Mouse (Mus musculus) MEL (cell line): Measurements from ENCODE around the gene Dhrs7b. TPM values are rescaled to one million over a fixed set of nuclear protein-coding genes. Genes with fewer than 3 reads are reported as not detected.

ENCODE experiments used
- DNase-seq: peaks from one replicate; pipeline ENCODE4 v3.0.0; 2011; ENCODE audit warnings: low read depth, low spot score
- H3K27ac ChIP-seq: 2 replicates; pipeline ENCODE4 v1.5.1; 2012; ENCODE audit warnings: low read depth, mild to moderate bottlenecking, control low read depth, low read length, moderate library complexity; ENCODE audit not compliant: control insufficient read depth
- H3K27me3 ChIP-seq, 2 experiments: fragments of 150-350 bp in 1 of 2; sonication (generic) in 1 of 2; 2 replicates each; pipeline ENCODE4 v1.6.1; 2012; ENCODE audit warnings: low read length in 2 of 2, mild to moderate bottlenecking in 2 of 2, improper control_type of control experiment in 1 of 2, moderate library complexity in 1 of 2; ENCODE audit not compliant: insufficient read depth in 2 of 2, control insufficient read depth in 1 of 2
- H3K36me3 ChIP-seq, 2 experiments: 2 replicates each; pipeline ENCODE4 v1.6.1; 2012 to 2014; ENCODE audit warnings: low read length in 2 of 2, improper control_type of control experiment in 1 of 2, inconsistent platforms in 1 of 2, mild to moderate bottlenecking in 1 of 2; ENCODE audit not compliant: insufficient read depth in 2 of 2, control insufficient read depth in 1 of 2
- H3K4me1 ChIP-seq, 2 experiments: fragments of 150-350 bp in 1 of 2; sonication (generic) in 1 of 2; 2 replicates each; pipeline ENCODE4 v1.6.1; 2012; ENCODE audit warnings: low read length in 2 of 2, improper control_type of control experiment in 1 of 2, mild to moderate bottlenecking in 1 of 2; ENCODE audit not compliant: insufficient read depth in 2 of 2, control insufficient read depth in 1 of 2
- H3K4me3 ChIP-seq, 2 experiments: fragments of 150-350 bp in 1 of 2; sonication (generic) in 1 of 2; 2 replicates each; pipeline ENCODE4 v1.5.1; 2012; ENCODE audit warnings: low read depth in 2 of 2, low read length in 2 of 2, mild to moderate bottlenecking in 2 of 2, moderate library complexity in 2 of 2, control low read depth in 1 of 2, improper control_type of control experiment in 1 of 2; ENCODE audit not compliant: control insufficient read depth in 1 of 2, insufficient read depth in 1 of 2
- H3K79me2 ChIP-seq: 2 replicates; pipeline ENCODE4 v1.6.1; 2012; ENCODE audit warnings: mild to moderate bottlenecking, low read length, moderate library complexity; ENCODE audit not compliant: control insufficient read depth, poor library complexity, insufficient read depth
- H3K9ac ChIP-seq: 2 replicates; pipeline ENCODE4 v1.6.1; 2012; ENCODE audit warnings: low read depth, mild to moderate bottlenecking, control low read depth, low read length, moderate library complexity; ENCODE audit not compliant: control insufficient read depth, poor library complexity, severe bottlenecking
- H3K9me3 ChIP-seq: fragments of 150-350 bp; sonication (generic); replicated peaks from 2 replicates; pipeline ENCODE4 v1.6.1; 2012; ENCODE audit warnings: mild to moderate bottlenecking, low read length, improper control_type of control experiment, moderate library complexity; ENCODE audit not compliant: insufficient read depth
- CHD1 ChIP-seq: IDR thresholded peaks from 2 replicates; pipeline ENCODE4 v1.6.1; 2012; ENCODE audit warnings: low read depth, mild to moderate bottlenecking, inconsistent platforms, low read length, improper control_type of control experiment
- CHD2 ChIP-seq: IDR thresholded peaks from 2 replicates; pipeline ENCODE4 v1.6.1; 2011; ENCODE audit warnings: low read length, improper control_type of control experiment
- EP300 ChIP-seq, 2 experiments: IDR thresholded peaks; 2 replicates each; pipeline ENCODE4 v1.6.1; 2011; ENCODE audit warnings: improper control_type of control experiment in 2 of 2, low read length in 2 of 2, low read depth in 1 of 2, mild to moderate bottlenecking in 1 of 2
- ETS1 ChIP-seq: IDR thresholded peaks from 2 replicates; pipeline ENCODE4 v1.6.1; 2012; ENCODE audit warnings: low read depth, mild to moderate bottlenecking, inconsistent platforms, low read length, improper control_type of control experiment, moderate library complexity
- GABPA ChIP-seq: IDR thresholded peaks from 2 replicates; pipeline ENCODE4 v1.6.1; 2012; ENCODE audit warnings: low read depth, mild to moderate bottlenecking, inconsistent platforms, low read length, improper control_type of control experiment, moderate library complexity
- GATA1 ChIP-seq: IDR thresholded peaks from 2 replicates; pipeline ENCODE4 v1.6.1; 2011; ENCODE audit warnings: low read depth, low read length, improper control_type of control experiment
- HCFC1 ChIP-seq: IDR thresholded peaks from 2 replicates; pipeline ENCODE4 v1.6.1; 2012; ENCODE audit warnings: low read depth, mild to moderate bottlenecking, inconsistent platforms, low read length, improper control_type of control experiment, moderate library complexity
- JUND ChIP-seq: IDR thresholded peaks from 2 replicates; pipeline ENCODE4 v1.6.1; 2011; ENCODE audit warnings: low read depth, mild to moderate bottlenecking, improper control_type of control experiment, low read length
- KAT2A ChIP-seq: conservative IDR thresholded peaks from 2 replicates; pipeline ENCODE4 v1.6.1; 2012; ENCODE audit warnings: low read depth, low read length, improper control_type of control experiment, inconsistent platforms
- MAFK ChIP-seq: IDR thresholded peaks from 2 replicates; pipeline ENCODE4 v1.6.1; 2011; ENCODE audit warnings: low read depth, mild to moderate bottlenecking, low read length, improper control_type of control experiment, borderline replicate concordance
- MAZ ChIP-seq: IDR thresholded peaks from 2 replicates; pipeline ENCODE4 v1.6.1; 2012; ENCODE audit warnings: low read depth, mild to moderate bottlenecking, inconsistent platforms, low read length, improper control_type of control experiment
- MXI1 ChIP-seq: IDR thresholded peaks from 2 replicates; pipeline ENCODE4 v1.6.1; 2011; ENCODE audit warnings: mild to moderate bottlenecking, low read depth, low read length, improper control_type of control experiment
- MYB ChIP-seq: IDR thresholded peaks from 2 replicates; pipeline ENCODE4 v1.6.1; 2011; ENCODE audit warnings: mild to moderate bottlenecking, low read depth, low read length, improper control_type of control experiment
- NELFE ChIP-seq: IDR thresholded peaks from 2 replicates; pipeline ENCODE4 v1.6.1; 2011; ENCODE audit warnings: low read depth, low read length, improper control_type of control experiment
- NRF1 ChIP-seq: IDR thresholded peaks from 2 replicates; pipeline ENCODE4 v1.6.1; 2014; ENCODE audit warnings: low read depth, mild to moderate bottlenecking, inconsistent platforms, low read length, improper control_type of control experiment, moderate library complexity; ENCODE audit not compliant: poor library complexity, insufficient read depth, severe bottlenecking
- POLR2A ChIP-seq, 2 experiments: IDR thresholded peaks; 2 replicates each; pipeline ENCODE4 v1.6.1; 2011 to 2012; ENCODE audit warnings: low read length in 2 of 2, mild to moderate bottlenecking in 2 of 2, control low read depth in 1 of 2, improper control_type of control experiment in 1 of 2, low read depth in 1 of 2, moderate library complexity in 1 of 2; ENCODE audit not compliant: control insufficient read depth in 1 of 2, insufficient read depth in 1 of 2, poor library complexity in 1 of 2
- POLR2AphosphoS2 ChIP-seq: IDR thresholded peaks from 2 replicates; pipeline ENCODE4 v1.6.1; 2011; ENCODE audit warnings: low read length, improper control_type of control experiment
- RAD21 ChIP-seq: IDR thresholded peaks from 2 replicates; pipeline ENCODE4 v1.6.1; 2011; ENCODE audit warnings: mild to moderate bottlenecking, low read depth, low read length, improper control_type of control experiment
- RCOR1 ChIP-seq: IDR thresholded peaks from 2 replicates; pipeline ENCODE4 v1.6.1; 2012; ENCODE audit warnings: low read depth, mild to moderate bottlenecking, inconsistent platforms, low read length, improper control_type of control experiment
- SIN3A ChIP-seq: IDR thresholded peaks from 2 replicates; pipeline ENCODE4 v1.6.1; 2012; ENCODE audit warnings: low read length, improper control_type of control experiment, inconsistent platforms
- SMC3 ChIP-seq: IDR thresholded peaks from 2 replicates; pipeline ENCODE4 v1.6.1; 2011; ENCODE audit warnings: low read depth, low read length, improper control_type of control experiment
- TAL1 ChIP-seq: IDR thresholded peaks from 2 replicates; pipeline ENCODE4 v1.6.1; 2012; ENCODE audit warnings: mild to moderate bottlenecking, inconsistent platforms, low read length, moderate library complexity, mixed read lengths
- TBP ChIP-seq: IDR thresholded peaks from 2 replicates; pipeline ENCODE4 v1.8.0; 2011; ENCODE audit warnings: low read depth, low read length, improper control_type of control experiment
- TCF12 ChIP-seq: IDR thresholded peaks from 2 replicates; pipeline ENCODE4 v1.6.1; 2014; ENCODE audit warnings: low read depth, mild to moderate bottlenecking, inconsistent platforms, low read length, improper control_type of control experiment, moderate library complexity
- UBTF ChIP-seq: IDR thresholded peaks from 2 replicates; pipeline ENCODE4 v1.6.1; 2012; ENCODE audit warnings: low read depth, mild to moderate bottlenecking, inconsistent platforms, low read length, improper control_type of control experiment, moderate library complexity, borderline replicate concordance; ENCODE audit not compliant: insufficient read depth
- USF2 ChIP-seq, 2 experiments: IDR thresholded peaks; 2 replicates each; pipeline ENCODE4 v1.6.1; 2011 to 2012; ENCODE audit warnings: improper control_type of control experiment in 2 of 2, low read length in 2 of 2, borderline replicate concordance in 1 of 2, inconsistent platforms in 1 of 2, low read depth in 1 of 2, mild to moderate bottlenecking in 1 of 2; ENCODE audit not compliant: insufficient read depth in 1 of 2
- ZKSCAN1 ChIP-seq: IDR thresholded peaks from 2 replicates; pipeline ENCODE4 v1.6.1; 2012; ENCODE audit warnings: low read depth, mild to moderate bottlenecking, inconsistent platforms, low read length, improper control_type of control experiment, moderate library complexity
- ZMIZ1 ChIP-seq: IDR thresholded peaks from 2 replicates; pipeline ENCODE4 v1.6.1; 2012; ENCODE audit warnings: low read depth, mild to moderate bottlenecking, inconsistent platforms, low read length, improper control_type of control experiment, moderate library complexity
- polyA plus RNA-seq, 2 experiments: library from polyadenylated mRNA; stranded (reverse) in 1 of 2; unstranded in 1 of 2; fragments of >175 nt in 1 of 2; fragments of >200 nt in 1 of 2; gene quantifications; 2 replicates each; pipeline versions ENCODE4 v1.2.1 to v1.2.4; 2012; ENCODE audit warnings: low replicate concordance in 2 of 2, low read depth in 1 of 2; ENCODE audit not compliant: insufficient read length in 2 of 2, insufficient read depth in 1 of 2, missing spikeins in 1 of 2
- total RNA-seq: library from RNA; depleted of rRNA; stranded (reverse); fragments of 300-350 nt; gene quantifications from 2 replicates; pipeline ENCODE4 v1.2.3, GENCODE M21; 2012

Gene Dhrs7b
- total and polyA plus RNA-seq, 3 experiments: 49.5 to 94.7 (median 81.5) TPM

DNA sequence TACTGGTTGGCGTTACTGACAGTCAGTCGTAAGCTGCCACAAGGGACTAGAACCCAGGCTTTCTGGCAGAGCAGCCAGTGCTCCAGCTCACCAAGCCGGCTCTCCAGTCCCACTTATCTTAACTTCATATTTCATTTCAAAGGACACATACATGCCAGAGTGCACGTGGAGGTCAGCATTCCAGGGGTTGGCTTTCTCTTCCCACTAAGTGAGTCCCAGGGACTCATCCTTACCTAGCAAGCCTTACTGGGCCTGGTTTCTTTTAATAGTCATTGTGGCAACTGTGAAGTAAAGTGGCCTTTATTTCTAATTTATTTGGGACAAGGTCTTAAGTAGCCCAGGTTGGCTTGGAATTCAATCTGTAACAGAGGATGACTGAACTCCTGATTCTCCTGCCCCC lies 41.0 kb downstream of the Dhrs7b start:
- peaks cover 96% of the 10 kb centered on the region for H3K79me2 ChIP-seq
- H3K27me3 ChIP-seq: no peaks in the 10 kb centered on the region
- peaks cover 13 to 39% of the 10 kb centered on the region in 2 experiments for H3K36me3 ChIP-seq
- DNase-seq: no peak
- no peak overlapping the region for H3K4me3 ChIP-seq
- no peaks in the 10 kb centered on the region for H3K9me3 ChIP-seq
- TF ChIP-seq GABPA (no peak), MAFK (no peak), MXI1 (no peak), ZKSCAN1 (no peak), SMC3 (no peak), ZMIZ1 (no peak), KAT2A (no peak), TAL1 (no peak), CHD1 (no peak), TBP (no peak), SIN3A (no peak), USF2 (IDR thresholded peaks at IDR 0.05; ENCODE audit: borderline replicate concordance in 1 of 2, insufficient read depth in 1 of 2, low read depth in 1 of 2, low read length in 2 of 2) (no peak), UBTF (no peak), JUND (no peak), RAD21 (no peak)
- no peak overlapping the region for H3K27ac ChIP-seq
- H3K9ac ChIP-seq: no peak overlapping the region
- peaks cover 2 to 13% of the 10 kb centered on the region in 2 experiments; a peak in 2 of 4 replicates for H3K4me1 ChIP-seq

DNA sequence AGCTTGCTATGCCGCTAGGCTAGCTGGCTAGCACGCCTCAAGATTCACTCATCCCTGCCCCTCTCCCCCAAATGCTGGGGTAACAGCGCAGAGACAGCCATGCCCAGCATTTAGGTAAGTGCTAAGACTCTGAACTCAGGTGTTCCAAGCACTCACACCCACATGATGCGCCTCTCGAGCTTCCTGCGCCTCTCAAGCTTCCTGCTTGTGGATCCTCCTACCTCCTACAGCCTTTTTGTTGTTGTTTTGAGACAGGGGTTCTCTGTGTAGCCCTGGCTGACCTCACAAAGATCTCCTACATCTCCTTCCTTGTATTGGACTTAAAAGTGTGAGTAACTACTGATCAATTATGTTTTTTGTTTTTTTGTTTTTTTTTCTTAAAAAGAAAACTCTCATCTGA lies 42.7 kb downstream of the Dhrs7b start:
- no peak for DNase-seq
- H3K4me3 ChIP-seq: no peak overlapping the region
- H3K4me1 ChIP-seq: peaks cover 7 to 25% of the 10 kb centered on the region in 2 experiments; a peak in 3 of 4 replicates
- TF ChIP-seq TBP (no peak), GABPA (no peak), KAT2A (no peak), MYB (no peak), JUND (no peak), NRF1 (no peak), EP300 (IDR thresholded peaks at IDR 0.05; ENCODE audit: low read depth in 1 of 2, low read length in 2 of 2) (no peak), NELFE (no peak), MAFK (no peak), ETS1 (no peak), UBTF (no peak), TCF12 (no peak), MAZ (no peak), RCOR1 (no peak), POLR2AphosphoS2 (no peak), CHD2 (no peak), POLR2A (IDR thresholded peaks at IDR 0.05; ENCODE audit: control insufficient read depth in 1 of 2, insufficient read depth in 1 of 2, low read depth in 1 of 2, low read length in 2 of 2, poor library complexity in 1 of 2) (no peak), HCFC1 (no peak), GATA1 (no peak), ZMIZ1 (no peak)
- TF ChIP-seq, all 39 proteins: peak for 0
- H3K79me2 ChIP-seq: peaks cover 96% of the 10 kb centered on the region
- H3K9me3 ChIP-seq: no peaks in the 10 kb centered on the region
- H3K36me3 ChIP-seq: peaks cover 22 to 35% of the 10 kb centered on the region in 2 experiments
- no peak overlapping the region for H3K9ac ChIP-seq
- H3K27me3 ChIP-seq: no peaks in the 10 kb centered on the region
- H3K27ac ChIP-seq: no peak overlapping the region
